Comparison of ENCODE assay signal across 15 mouse cellular contexts in genomic region chr11:19606943-19607342, GRCm38 (mm10).
"Had no signal": no experiment of that assay in that cellular context is flagged by ENCODE, and none has a peak within 500 bp of the region (broad histone marks: within the 10 kb centered on the region; RNA-seq: fewer than 3 reads in every experiment).

No protein-coding gene starts in this region.

- H3K27me3 ChIP-seq: neural tube, embryonic 15.5 days; stomach, embryonic 15.5 days had no signal

- DNase-seq: retina, postnatal 1 day; right cerebral cortex, adult 18-20 months; right cerebral cortex, postnatal 14 days; right cerebral cortex, postnatal 25 days; right cerebral cortex, postnatal 4 days; spleen, adult 18-20 months; thymus, adult 18-20 months; thymus, adult 2 months; thymus, postnatal 14 days; thymus, postnatal 25 days; thymus, postnatal 36 days; thymus, postnatal 4 days had no signal

- H3K4me3 ChIP-seq: neural tube, embryonic 15.5 days; stomach, embryonic 15.5 days had no signal

- H3K4me2 ChIP-seq: neural tube, embryonic 15.5 days; stomach, embryonic 15.5 days had no signal

- H3K9me3 ChIP-seq: neural tube, embryonic 15.5 days; stomach, embryonic 15.5 days had no signal

- H3K9ac ChIP-seq: neural tube, embryonic 15.5 days; stomach, embryonic 15.5 days had no signal

- H3K27ac ChIP-seq: neural tube, embryonic 15.5 days; stomach, embryonic 15.5 days; stomach, postnatal 0 days had no signal

- H3K4me1 ChIP-seq: neural tube, embryonic 15.5 days; stomach, embryonic 15.5 days had no signal

- H3K36me3 ChIP-seq: neural tube, embryonic 15.5 days; stomach, embryonic 15.5 days had no signal
